Mouse (Mus musculus) MEL (cell line): ENCODE results near the gene Smoc1. TPM values are rescaled to one million over a fixed set of nuclear protein-coding genes. Genes with fewer than 3 reads are reported as not detected.

Experiments
- DNase-seq: peaks from one replicate; pipeline ENCODE4 v3.0.0; 2011; ENCODE audit warnings: low read depth, low spot score
- H3K27ac ChIP-seq: 2 replicates; pipeline ENCODE4 v1.5.1; 2012; ENCODE audit warnings: low read depth, mild to moderate bottlenecking, control low read depth, low read length, moderate library complexity; ENCODE audit not compliant: control insufficient read depth
- H3K27me3 ChIP-seq, 2 experiments: fragments of 150-350 bp in 1 of 2; sonication (generic) in 1 of 2; 2 replicates each; pipeline ENCODE4 v1.6.1; 2012; ENCODE audit warnings: low read length in 2 of 2, mild to moderate bottlenecking in 2 of 2, improper control_type of control experiment in 1 of 2, moderate library complexity in 1 of 2; ENCODE audit not compliant: insufficient read depth in 2 of 2, control insufficient read depth in 1 of 2
- H3K36me3 ChIP-seq, 2 experiments: 2 replicates each; pipeline ENCODE4 v1.6.1; 2012 to 2014; ENCODE audit warnings: low read length in 2 of 2, improper control_type of control experiment in 1 of 2, inconsistent platforms in 1 of 2, mild to moderate bottlenecking in 1 of 2; ENCODE audit not compliant: insufficient read depth in 2 of 2, control insufficient read depth in 1 of 2
- H3K4me1 ChIP-seq, 2 experiments: fragments of 150-350 bp in 1 of 2; sonication (generic) in 1 of 2; 2 replicates each; pipeline ENCODE4 v1.6.1; 2012; ENCODE audit warnings: low read length in 2 of 2, improper control_type of control experiment in 1 of 2, mild to moderate bottlenecking in 1 of 2; ENCODE audit not compliant: insufficient read depth in 2 of 2, control insufficient read depth in 1 of 2
- H3K4me3 ChIP-seq, 2 experiments: fragments of 150-350 bp in 1 of 2; sonication (generic) in 1 of 2; 2 replicates each; pipeline ENCODE4 v1.5.1; 2012; ENCODE audit warnings: low read depth in 2 of 2, low read length in 2 of 2, mild to moderate bottlenecking in 2 of 2, moderate library complexity in 2 of 2, control low read depth in 1 of 2, improper control_type of control experiment in 1 of 2; ENCODE audit not compliant: control insufficient read depth in 1 of 2, insufficient read depth in 1 of 2
- H3K79me2 ChIP-seq: 2 replicates; pipeline ENCODE4 v1.6.1; 2012; ENCODE audit warnings: mild to moderate bottlenecking, low read length, moderate library complexity; ENCODE audit not compliant: control insufficient read depth, poor library complexity, insufficient read depth
- H3K9ac ChIP-seq: 2 replicates; pipeline ENCODE4 v1.6.1; 2012; ENCODE audit warnings: low read depth, mild to moderate bottlenecking, control low read depth, low read length, moderate library complexity; ENCODE audit not compliant: control insufficient read depth, poor library complexity, severe bottlenecking
- H3K9me3 ChIP-seq: fragments of 150-350 bp; sonication (generic); replicated peaks from 2 replicates; pipeline ENCODE4 v1.6.1; 2012; ENCODE audit warnings: mild to moderate bottlenecking, low read length, improper control_type of control experiment, moderate library complexity; ENCODE audit not compliant: insufficient read depth
- BHLHE40 ChIP-seq: IDR thresholded peaks from 2 replicates; pipeline ENCODE4 v1.6.1; 2012; ENCODE audit warnings: low read depth, mild to moderate bottlenecking, inconsistent platforms, low read length, improper control_type of control experiment, borderline replicate concordance
- CHD2 ChIP-seq: IDR thresholded peaks from 2 replicates; pipeline ENCODE4 v1.6.1; 2011; ENCODE audit warnings: low read length, improper control_type of control experiment
- CTCF ChIP-seq, 3 experiments: IDR thresholded peaks in 2 of 3; conservative IDR thresholded peaks in 1 of 3; 2 replicates each; pipeline ENCODE4 v1.5.1; 2011 to 2012; ENCODE audit warnings: low read length in 3 of 3, low read depth in 2 of 3, mild to moderate bottlenecking in 2 of 3, improper control_type of control experiment in 1 of 3, inconsistent platforms in 1 of 3, mixed read lengths in 1 of 3, moderate library complexity in 1 of 3; ENCODE audit not compliant: control insufficient read depth in 1 of 3, insufficient read depth in 1 of 3, poor library complexity in 1 of 3, severe bottlenecking in 1 of 3
- ETS1 ChIP-seq: IDR thresholded peaks from 2 replicates; pipeline ENCODE4 v1.6.1; 2012; ENCODE audit warnings: low read depth, mild to moderate bottlenecking, inconsistent platforms, low read length, improper control_type of control experiment, moderate library complexity
- HCFC1 ChIP-seq: IDR thresholded peaks from 2 replicates; pipeline ENCODE4 v1.6.1; 2012; ENCODE audit warnings: low read depth, mild to moderate bottlenecking, inconsistent platforms, low read length, improper control_type of control experiment, moderate library complexity
- JUND ChIP-seq: IDR thresholded peaks from 2 replicates; pipeline ENCODE4 v1.6.1; 2011; ENCODE audit warnings: low read depth, mild to moderate bottlenecking, improper control_type of control experiment, low read length
- MAFK ChIP-seq: IDR thresholded peaks from 2 replicates; pipeline ENCODE4 v1.6.1; 2011; ENCODE audit warnings: low read depth, mild to moderate bottlenecking, low read length, improper control_type of control experiment, borderline replicate concordance
- MAX ChIP-seq: IDR thresholded peaks from 2 replicates; pipeline ENCODE4 v1.6.1; 2011; ENCODE audit warnings: low read length, improper control_type of control experiment
- MEF2A ChIP-seq: IDR thresholded peaks from 2 replicates; pipeline ENCODE4 v1.6.1; 2014; ENCODE audit warnings: low read depth, mild to moderate bottlenecking, inconsistent platforms, low read length, improper control_type of control experiment; ENCODE audit not compliant: poor library complexity, insufficient replicate concordance, severe bottlenecking; ENCODE audit errors: extremely low read depth
- MYC ChIP-seq: IDR thresholded peaks from 2 replicates; pipeline ENCODE4 v1.6.1; 2011; ENCODE audit warnings: low read depth, mild to moderate bottlenecking, low read length, improper control_type of control experiment, moderate library complexity
- NELFE ChIP-seq: IDR thresholded peaks from 2 replicates; pipeline ENCODE4 v1.6.1; 2011; ENCODE audit warnings: low read depth, low read length, improper control_type of control experiment
- NRF1 ChIP-seq: IDR thresholded peaks from 2 replicates; pipeline ENCODE4 v1.6.1; 2014; ENCODE audit warnings: low read depth, mild to moderate bottlenecking, inconsistent platforms, low read length, improper control_type of control experiment, moderate library complexity; ENCODE audit not compliant: poor library complexity, insufficient read depth, severe bottlenecking
- POLR2AphosphoS5 ChIP-seq: IDR thresholded peaks from 2 replicates; pipeline ENCODE4 v1.6.1; 2012; ENCODE audit warnings: low read depth, borderline replicate concordance, mild to moderate bottlenecking, inconsistent platforms, low read length, moderate library complexity, mixed read lengths
- RAD21 ChIP-seq: IDR thresholded peaks from 2 replicates; pipeline ENCODE4 v1.6.1; 2011; ENCODE audit warnings: mild to moderate bottlenecking, low read depth, low read length, improper control_type of control experiment
- SIN3A ChIP-seq: IDR thresholded peaks from 2 replicates; pipeline ENCODE4 v1.6.1; 2012; ENCODE audit warnings: low read length, improper control_type of control experiment, inconsistent platforms
- TAL1 ChIP-seq: IDR thresholded peaks from 2 replicates; pipeline ENCODE4 v1.6.1; 2012; ENCODE audit warnings: mild to moderate bottlenecking, inconsistent platforms, low read length, moderate library complexity, mixed read lengths
- TCF12 ChIP-seq: IDR thresholded peaks from 2 replicates; pipeline ENCODE4 v1.6.1; 2014; ENCODE audit warnings: low read depth, mild to moderate bottlenecking, inconsistent platforms, low read length, improper control_type of control experiment, moderate library complexity
- USF1 ChIP-seq: IDR thresholded peaks from 2 replicates; pipeline ENCODE4 v1.6.1; 2014; ENCODE audit warnings: low read depth, mild to moderate bottlenecking, inconsistent platforms, low read length, improper control_type of control experiment, moderate library complexity
- USF2 ChIP-seq, 2 experiments: IDR thresholded peaks; 2 replicates each; pipeline ENCODE4 v1.6.1; 2011 to 2012; ENCODE audit warnings: improper control_type of control experiment in 2 of 2, low read length in 2 of 2, borderline replicate concordance in 1 of 2, inconsistent platforms in 1 of 2, low read depth in 1 of 2, mild to moderate bottlenecking in 1 of 2; ENCODE audit not compliant: insufficient read depth in 1 of 2
- ZC3H11A ChIP-seq: IDR thresholded peaks from 2 replicates; pipeline ENCODE4 v1.6.1; 2012; ENCODE audit warnings: low read depth, mild to moderate bottlenecking, inconsistent platforms, low read length, improper control_type of control experiment
- ZKSCAN1 ChIP-seq: IDR thresholded peaks from 2 replicates; pipeline ENCODE4 v1.6.1; 2012; ENCODE audit warnings: low read depth, mild to moderate bottlenecking, inconsistent platforms, low read length, improper control_type of control experiment, moderate library complexity
- ZMIZ1 ChIP-seq: IDR thresholded peaks from 2 replicates; pipeline ENCODE4 v1.6.1; 2012; ENCODE audit warnings: low read depth, mild to moderate bottlenecking, inconsistent platforms, low read length, improper control_type of control experiment, moderate library complexity
- polyA plus RNA-seq, 2 experiments: library from polyadenylated mRNA; stranded (reverse) in 1 of 2; unstranded in 1 of 2; fragments of >175 nt in 1 of 2; fragments of >200 nt in 1 of 2; gene quantifications; 2 replicates each; pipeline versions ENCODE4 v1.2.1 to v1.2.4; 2012; ENCODE audit warnings: low replicate concordance in 2 of 2, low read depth in 1 of 2; ENCODE audit not compliant: insufficient read length in 2 of 2, insufficient read depth in 1 of 2, missing spikeins in 1 of 2
- total RNA-seq: library from RNA; depleted of rRNA; stranded (reverse); fragments of 300-350 nt; gene quantifications from 2 replicates; pipeline ENCODE4 v1.2.3, GENCODE M21; 2012

Gene Smoc1
- total and polyA plus RNA-seq, 3 experiments, result 18.8 to 23.3 TPM; not detected in 1

DNA sequence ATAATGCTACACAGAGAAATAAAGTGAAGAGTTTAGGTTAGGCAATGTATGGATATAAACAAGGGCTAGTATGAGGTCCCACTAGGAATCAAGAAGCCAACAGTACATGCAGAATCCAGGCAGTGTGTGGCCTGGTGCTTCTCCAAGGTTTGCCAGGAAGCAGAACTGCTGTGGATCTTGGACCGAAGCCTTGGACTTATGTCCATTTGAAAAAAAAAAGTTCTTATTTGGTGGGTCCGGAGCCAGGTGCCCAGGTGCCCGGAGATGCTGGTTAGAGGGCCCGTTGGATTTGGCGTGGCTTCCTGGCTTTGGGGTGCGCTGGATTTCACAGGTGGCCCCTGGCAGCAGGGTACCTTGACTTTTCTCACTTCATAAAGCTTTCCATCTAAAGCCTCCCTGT, 121.3 kb downstream of the Smoc1 start:
- H3K27me3 ChIP-seq, result no peaks in the 10 kb centered on the region
- no peaks in the 10 kb centered on the region for H3K9me3 ChIP-seq
- H3K79me2 ChIP-seq, result no peaks in the 10 kb centered on the region
- no peak overlapping the region for H3K4me3 ChIP-seq
- TF ChIP-seq TCF12 (no peak), USF2 (IDR thresholded peaks at IDR 0.05; ENCODE audit: borderline replicate concordance in 1 of 2, insufficient read depth in 1 of 2, low read depth in 1 of 2, low read length in 2 of 2) (no peak), RAD21 (no peak), ETS1 (no peak), ZMIZ1 (no peak), POLR2AphosphoS5 (no peak), MAX (no peak), MYC (no peak)
- H3K36me3 ChIP-seq, result no peaks in the 10 kb centered on the region; a peak in 1 of 4 replicates
- DNase-seq, result no peak
- no peaks in the 10 kb centered on the region for H3K4me1 ChIP-seq
- H3K27ac ChIP-seq, result no peak overlapping the region
- H3K9ac ChIP-seq, result no peak overlapping the region

DNA sequence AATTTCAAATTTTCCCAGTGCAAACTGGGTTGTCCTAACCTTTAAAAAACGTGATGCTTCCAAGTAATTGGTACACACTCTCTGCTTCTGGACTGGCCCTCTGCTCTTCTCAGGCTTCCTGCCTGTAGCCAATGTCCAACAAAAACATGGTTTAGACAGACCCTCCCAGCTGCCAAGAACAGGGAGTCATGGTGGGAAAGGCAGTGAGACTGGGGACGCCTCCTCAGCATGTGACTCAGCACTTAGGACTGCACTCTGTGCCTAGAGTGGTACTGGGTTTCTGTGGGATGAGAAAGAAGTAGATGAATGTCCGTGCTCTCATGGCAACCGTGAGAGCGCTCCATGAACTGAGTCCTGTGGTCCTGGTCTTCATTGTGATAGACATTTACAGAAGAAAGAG, 124.3 kb downstream of the Smoc1 start:
- H3K36me3 ChIP-seq, result no peaks in the 10 kb centered on the region; a peak in 1 of 4 replicates
- no peak for DNase-seq
- no peaks in the 10 kb centered on the region for H3K9me3 ChIP-seq

DNA sequence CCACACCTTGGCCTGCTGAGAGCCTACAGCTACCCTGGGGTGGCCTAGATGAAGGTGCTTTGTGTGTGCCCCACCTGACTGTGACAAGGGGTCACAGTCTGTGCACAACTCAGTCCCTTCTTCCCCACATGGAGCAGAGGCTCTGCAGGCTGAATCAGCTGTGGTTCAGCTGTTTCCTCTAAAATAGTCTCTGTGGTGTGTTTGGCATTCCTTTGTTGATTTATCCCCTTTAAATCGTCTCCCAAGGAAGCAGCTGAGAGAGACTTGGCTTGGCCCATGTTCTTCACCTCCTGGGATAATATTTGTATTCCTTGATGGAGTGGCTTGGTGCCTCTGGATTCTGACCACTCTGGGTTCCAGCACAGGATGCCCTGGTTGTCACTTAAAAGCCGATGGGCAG, 125.5 kb downstream of the Smoc1 start:
- Histone ChIP-seq H3K36me3 (no peaks in the 10 kb centered on the region; a peak in 1 of 4 replicates), H3K27me3 (no peaks in the 10 kb centered on the region), H3K9ac (no peak overlapping the region), H3K4me3 (no peak overlapping the region), H3K9me3 (no peaks in the 10 kb centered on the region), H3K27ac (no peak overlapping the region), H3K79me2 (no peaks in the 10 kb centered on the region), H3K4me1 (no peaks in the 10 kb centered on the region)
- DNase-seq, result no peak
- TF ChIP-seq BHLHE40 (no peak), USF1 (no peak), NELFE (no peak), CHD2 (no peak), CTCF (IDR thresholded peaks at IDR 0.05 in 2 of 3, conservative IDR thresholded peaks at IDR 0.05 in 1 of 3; ENCODE audit: control insufficient read depth in 1 of 3, insufficient read depth in 1 of 3, low read depth in 2 of 3, low read length in 3 of 3, poor library complexity in 1 of 3, severe bottlenecking in 1 of 3) (no peak)

More for the DNA sequence above, 124.3 kb downstream of the Smoc1 start:
- H3K9ac ChIP-seq, result no peak overlapping the region
- H3K27me3 ChIP-seq, result no peaks in the 10 kb centered on the region
- no peaks in the 10 kb centered on the region for H3K79me2 ChIP-seq
- H3K4me1 ChIP-seq, result no peaks in the 10 kb centered on the region
- H3K4me3 ChIP-seq, result no peak overlapping the region
- H3K27ac ChIP-seq, result no peak overlapping the region
- TF ChIP-seq JUND, result no peak
- TF ChIP-seq TCF12, result no peak
- no peak for TF ChIP-seq USF2 (IDR thresholded peaks at IDR 0.05; ENCODE audit: borderline replicate concordance in 1 of 2, insufficient read depth in 1 of 2, low read depth in 1 of 2, low read length in 2 of 2)
- no peak for TF ChIP-seq NELFE
- no peak for TF ChIP-seq ZKSCAN1
- no peak for TF ChIP-seq SIN3A
- no peak for TF ChIP-seq HCFC1
- TF ChIP-seq MEF2A, result no peak
- TF ChIP-seq ZC3H11A, result no peak
- no peak for TF ChIP-seq NRF1
- TF ChIP-seq CTCF (IDR thresholded peaks at IDR 0.05 in 2 of 3, conservative IDR thresholded peaks at IDR 0.05 in 1 of 3; ENCODE audit: control insufficient read depth in 1 of 3, insufficient read depth in 1 of 3, low read depth in 2 of 3, low read length in 3 of 3, poor library complexity in 1 of 3, severe bottlenecking in 1 of 3), result no peak
- TF ChIP-seq MAFK, result no peak
- TF ChIP-seq MAX, result no peak
- no peak for TF ChIP-seq TAL1
